Mouse (Mus musculus) midbrain, postnatal 0 days (tissue): Measurements from ENCODE around the gene Hsf4. TPM values are rescaled to one million over a fixed set of nuclear protein-coding genes. Genes with fewer than 3 reads are reported as not detected.

Experiments
- ATAC-seq: fragments of 200-750 bp; cut with Nextera tagmentation; 2 replicates; pipeline ENCODE4 v1.8.0; 2017; ENCODE audit warnings: moderate number of reproducible peaks, mild to moderate bottlenecking, moderate TSS enrichment, moderate library complexity; ENCODE audit not compliant: low FRiP score
- DNase-seq: peaks from one replicate; pipeline ENCODE4 v3.0.0-alpha.2; 2015; ENCODE audit warnings: low spot score
- H3K27ac ChIP-seq: fragments of 300-500 bp; sonication (generic); 2 replicates; pipeline ENCODE4 v1.5.1; 2014; ENCODE audit warnings: low read depth, mild to moderate bottlenecking, low read length, mixed read lengths
- H3K27me3 ChIP-seq: fragments of 300-500 bp; sonication (generic); 2 replicates; pipeline ENCODE4 v1.6.1; 2014; ENCODE audit warnings: low read length, control low read depth, mixed read lengths; ENCODE audit not compliant: insufficient read depth
- H3K36me3 ChIP-seq: fragments of 300-500 bp; sonication (generic); 2 replicates; pipeline ENCODE4 v1.6.1; 2014; ENCODE audit warnings: low read length, control low read depth, mixed read lengths; ENCODE audit not compliant: insufficient read depth
- H3K4me1 ChIP-seq: fragments of 300-500 bp; sonication (generic); 2 replicates; pipeline ENCODE4 v1.6.1; 2014; ENCODE audit warnings: mild to moderate bottlenecking, control low read depth, antibody characterized with exemption, low read length, mixed read lengths; ENCODE audit not compliant: insufficient read depth
- H3K4me2 ChIP-seq: fragments of 300-500 bp; sonication (generic); 2 replicates; pipeline ENCODE4 v1.6.1; 2014; ENCODE audit warnings: low read depth, mild to moderate bottlenecking, low read length, mixed read lengths; ENCODE audit not compliant: poor library complexity, severe bottlenecking
- H3K4me3 ChIP-seq: fragments of 300-500 bp; sonication (generic); 2 replicates; pipeline ENCODE4 v1.5.1; 2014; ENCODE audit warnings: low read depth, mild to moderate bottlenecking, low read length, moderate library complexity
- H3K9ac ChIP-seq: fragments of 300-500 bp; sonication (generic); replicated peaks from 2 replicates; pipeline ENCODE4 v1.6.1; 2014; ENCODE audit warnings: mild to moderate bottlenecking, low read length, moderate library complexity, mixed read lengths; ENCODE audit not compliant: poor library complexity, severe bottlenecking
- H3K9me3 ChIP-seq: fragments of 300-500 bp; sonication (generic); 2 replicates; pipeline ENCODE4 v1.6.1; 2016; ENCODE audit warnings: low read length, control low read depth
- CTCF ChIP-seq: IDR thresholded peaks from 2 replicates; pipeline ENCODE4 v1.5.1; 2016; ENCODE audit warnings: antibody characterized with exemption, mild to moderate bottlenecking
- WGBS: fragments of 180-500 bp; shearing (Covaris S2); extraction: QIAGEN DNeasy Blood & Tissue Kit; methylation state at CpG from one replicate; pipeline ENCODE4 v1.1.7; 2014; 5-methylcytosine and 5-hydroxymethylcytosine counted together
- polyA plus RNA-seq: library from polyadenylated mRNA; unstranded; fragments of >200 nt; fragmentation: Nextera tagmentation; extraction: Ambion mirVana; gene quantifications from 2 replicates; pipeline ENCODE4 v1.2.1, GENCODE M21; 2015
- total RNA-seq: library from RNA; depleted of rRNA; stranded (reverse); fragments of >200 nt; gene quantifications from 2 replicates; pipeline ENCODE4 v1.2.3, GENCODE M21; 2014

Gene Hsf4
- total and polyA plus RNA-seq, 2 experiments from 2014 or later: 0.33 to 0.43 TPM

DNA sequence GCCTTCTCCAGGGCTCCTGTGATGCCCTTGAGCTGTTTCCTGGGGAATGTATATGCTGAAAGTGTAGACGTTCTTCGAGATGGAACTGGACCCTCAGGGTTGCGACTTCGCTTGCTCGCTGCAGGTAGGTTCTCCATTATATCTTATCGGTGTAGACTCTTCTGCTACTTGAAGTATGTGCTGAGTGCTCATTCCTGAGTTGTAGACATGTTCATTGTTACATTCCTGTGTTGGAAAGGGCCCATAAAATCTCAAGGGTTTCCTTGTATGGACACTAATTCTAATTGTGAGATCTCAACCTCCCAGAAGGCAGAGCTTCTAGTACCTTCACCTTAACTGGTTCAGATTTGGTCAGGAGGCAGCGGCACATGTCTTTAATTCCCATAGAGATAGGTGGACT is 28.6 kb upstream of the Hsf4 start:
- Histone ChIP-seq H3K4me2 (no peak overlapping the region), H3K27ac (no peak overlapping the region), H3K27me3 (no peaks in the 10 kb centered on the region), H3K4me1 (no peaks in the 10 kb centered on the region), H3K9me3 (no peaks in the 10 kb centered on the region), H3K36me3 (peaks cover 35% of the 10 kb centered on the region), H3K4me3 (no peak overlapping the region), H3K9ac (no peak overlapping the region)
- ATAC-seq (no peak), DNase-seq (no peak)
- WGBS: 97% methylated on average over 7 of the region's 7 CpGs
- TF ChIP-seq CTCF: no peak

DNA sequence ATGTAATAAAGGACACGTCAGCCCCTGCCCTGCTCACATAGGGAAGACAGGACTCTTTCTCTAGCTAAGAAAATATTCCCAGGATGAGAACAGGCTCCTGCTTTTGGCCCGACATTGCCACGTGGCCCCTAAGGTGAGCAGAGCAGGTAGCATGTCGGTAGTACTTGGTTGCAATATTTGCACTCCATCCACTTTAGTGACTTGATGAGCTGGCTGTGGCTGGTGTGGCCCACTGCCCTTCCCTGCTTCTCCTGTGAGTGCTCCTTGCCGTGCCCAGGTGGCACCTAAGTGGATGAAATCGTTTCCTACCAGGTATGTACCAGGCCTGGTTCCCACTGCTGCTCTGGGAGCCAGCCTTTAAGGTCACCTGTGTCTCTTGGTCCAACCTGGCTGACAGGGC is 17.6 kb upstream of the Hsf4 start:
- Histone ChIP-seq H3K9me3 (no peaks in the 10 kb centered on the region), H3K36me3 (peaks cover 47% of the 10 kb centered on the region), H3K27ac (no peak overlapping the region), H3K4me3 (no peak overlapping the region), H3K9ac (no peak overlapping the region), H3K4me1 (peaks cover 5% of the 10 kb centered on the region; the same call in 1 of the 2 replicates), H3K27me3 (no peaks in the 10 kb centered on the region), H3K4me2 (no peak overlapping the region)
- DNase-seq (no peak), ATAC-seq (no peak)
- WGBS: 94% methylated on average over 6 of the region's 6 CpGs
- no peak for TF ChIP-seq CTCF

DNA sequence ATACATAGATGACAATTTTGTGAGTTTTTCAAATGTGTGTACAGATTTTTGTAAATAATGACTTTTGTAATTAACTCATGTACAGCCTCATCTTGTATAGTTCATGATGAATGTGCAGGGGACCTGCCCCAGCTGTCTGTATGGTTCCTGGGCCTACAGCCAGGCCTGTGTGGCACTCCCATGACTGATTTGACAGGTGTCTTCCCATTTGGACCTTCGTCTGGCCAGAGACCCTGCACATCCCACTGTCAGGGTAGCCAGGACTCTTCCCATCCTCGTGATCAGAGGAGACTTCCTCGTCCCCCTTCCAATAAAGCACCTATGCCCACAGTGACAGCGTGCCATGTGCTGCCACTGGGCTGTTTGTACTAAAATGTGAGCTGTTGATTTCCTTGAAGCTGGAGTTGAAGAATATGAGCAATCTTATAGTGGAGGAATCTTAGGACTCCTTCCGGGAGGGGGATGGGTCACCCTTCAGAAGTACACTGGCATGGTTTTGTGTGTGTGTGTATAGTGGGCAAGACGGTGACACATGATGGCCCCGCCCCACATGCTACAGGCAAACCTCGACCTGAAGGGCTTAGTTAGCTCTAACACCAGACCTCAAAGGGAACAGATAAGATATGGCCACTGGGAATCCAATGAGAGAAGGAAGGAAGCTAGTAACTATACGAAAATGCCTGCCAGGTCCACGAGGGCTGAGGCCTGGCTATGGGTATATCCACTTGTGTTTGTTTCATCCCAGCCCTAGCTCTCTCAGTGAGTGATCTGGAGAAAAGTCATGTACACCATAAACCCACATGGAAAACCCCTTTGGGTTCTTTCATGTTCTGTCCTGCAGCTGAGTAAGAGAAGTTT is 16.7 kb upstream of the Hsf4 start:
- H3K4me2 ChIP-seq: 0 out of 2 replicates have a peak overlapping the region, but pooled peaks have one; percentile 97
- 93% methylated on average over 10 of the region's 10 CpGs for WGBS

DNA sequence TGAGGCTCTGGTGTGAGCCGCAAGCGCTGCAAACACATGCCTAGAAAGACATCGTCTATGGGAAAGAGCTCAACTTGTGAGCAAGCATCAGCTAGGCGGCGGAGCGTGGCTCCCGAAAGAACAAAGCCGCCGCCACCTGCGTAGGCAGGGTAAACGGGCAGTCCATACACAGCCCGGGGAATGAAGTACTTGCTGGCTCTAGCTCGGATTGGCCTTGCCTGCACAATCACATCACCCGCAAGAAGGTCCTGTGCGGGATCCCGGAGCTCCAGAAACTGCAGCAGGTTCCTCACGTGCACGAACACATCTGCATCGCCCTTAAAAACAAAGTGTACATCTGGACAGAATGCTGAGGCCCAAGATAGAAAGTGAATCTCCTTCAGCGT is 15.8 kb upstream of the Hsf4 start:
- ATAC-seq: peak; percentile 27; the same call in 1 of the 2 replicates
- no peak for TF ChIP-seq CTCF
- peak overlapping the region; percentile 71; the same call in 1 of the 2 replicates for H3K9ac ChIP-seq
- peaks cover 9% of the 10 kb centered on the region for H3K27me3 ChIP-seq
- peaks cover 5% of the 10 kb centered on the region; the same call in 1 of the 2 replicates for H3K4me1 ChIP-seq
- peak overlapping the region; percentile 65; the same call in 1 of the 2 replicates for H3K27ac ChIP-seq
- 32% methylated on average over 20 of the region's 20 CpGs for WGBS
- H3K9me3 ChIP-seq: no peaks in the 10 kb centered on the region
- H3K4me2 ChIP-seq: peak overlapping the region; percentile 97
- peak overlapping the region; percentile 64 for H3K4me3 ChIP-seq
- H3K36me3 ChIP-seq: peaks cover 34% of the 10 kb centered on the region
- peak; percentile 21 for DNase-seq

More for the DNA sequence above, 16.7 kb upstream of the Hsf4 start:
- Histone ChIP-seq H3K9ac (no peak overlapping the region), H3K9me3 (no peaks in the 10 kb centered on the region), H3K4me1 (peaks cover 5% of the 10 kb centered on the region; the same call in 1 of the 2 replicates), H3K4me3 (no peak overlapping the region), H3K27ac (no peak overlapping the region), H3K27me3 (peaks cover under 1% of the 10 kb centered on the region; the same call in 1 of the 2 replicates), H3K36me3 (peaks cover 41% of the 10 kb centered on the region)
- TF ChIP-seq CTCF: no peak
- no peak for ATAC-seq
- no peak for DNase-seq

DNA sequence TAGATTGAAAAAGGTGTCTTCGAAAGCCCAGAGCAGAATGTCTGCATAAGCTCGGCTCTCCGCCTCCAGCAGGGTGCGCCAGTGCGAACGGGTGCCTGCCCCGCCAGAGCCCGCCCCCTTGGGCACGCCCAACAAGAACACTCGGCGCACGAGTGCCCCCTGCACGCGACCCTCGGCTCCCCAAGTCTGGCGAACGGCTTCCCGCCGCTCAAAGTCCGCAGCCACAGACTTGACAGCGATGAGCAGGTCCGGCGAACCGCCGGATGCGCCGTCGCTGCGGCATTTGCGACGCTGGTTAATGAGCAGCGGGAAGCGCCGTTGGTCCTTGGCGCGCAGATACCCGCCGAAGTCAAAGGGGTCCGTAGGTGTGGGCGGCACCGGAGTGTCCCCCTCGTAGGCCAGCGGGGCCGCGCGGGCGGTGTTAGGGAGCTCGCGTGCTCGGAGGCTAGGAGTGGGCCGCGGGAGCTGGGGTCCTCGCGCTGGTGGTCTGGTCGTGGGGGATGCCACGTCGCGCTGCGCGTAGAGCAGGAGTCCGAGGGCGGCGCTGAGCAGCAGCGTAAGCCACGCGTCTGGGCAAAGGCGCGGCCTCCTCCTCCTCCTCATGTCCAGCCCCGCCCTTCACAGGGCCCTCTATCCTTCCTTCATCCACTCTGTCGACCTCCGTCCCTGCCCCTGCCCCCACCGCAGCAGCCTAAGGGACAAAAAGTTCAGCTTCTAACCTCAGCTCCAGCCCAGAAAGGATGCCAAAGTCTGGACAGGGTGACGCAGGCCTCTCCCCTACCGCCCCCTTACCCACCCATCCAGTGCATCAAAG is 15.2 kb upstream of the Hsf4 start:
- peak; percentile 84 for ATAC-seq
- Histone ChIP-seq H3K4me1 (peaks cover 5% of the 10 kb centered on the region; the same call in 1 of the 2 replicates), H3K36me3 (peaks cover 28% of the 10 kb centered on the region), H3K9ac (peak overlapping the region; percentile 71), H3K4me3 (peak overlapping the region; percentile 64), H3K27me3 (peaks cover 14% of the 10 kb centered on the region), H3K27ac (peak overlapping the region; percentile 65), H3K4me2 (peak overlapping the region; percentile 97), H3K9me3 (no peaks in the 10 kb centered on the region)
- DNase-seq: peak; percentile 90
- TF ChIP-seq CTCF: peak; percentile 90
- under 1% methylated on average over 59 of the region's 74 CpGs for WGBS
